Mouse (Mus musculus) midbrain, embryonic 12.5 days (tissue): ENCODE results near the gene Fbxl5. TPM values are rescaled to one million over a fixed set of nuclear protein-coding genes. Genes with fewer than 3 reads are reported as not detected.

ENCODE experiments used
- ATAC-seq: fragments of 200-750 bp; cut with Nextera tagmentation; 2 replicates; pipeline ENCODE4 v1.8.0; 2017; ENCODE audit warnings: low read depth, moderate TSS enrichment, moderate library complexity; ENCODE audit not compliant: low FRiP score
- H3K27ac ChIP-seq: fragments of 300-500 bp; sonication (generic); replicated peaks from 2 replicates; pipeline ENCODE4 v1.5.1; 2016; ENCODE audit warnings: mild to moderate bottlenecking
- H3K27me3 ChIP-seq: fragments of 300-500 bp; sonication (generic); 2 replicates; pipeline ENCODE4 v1.6.1; 2016; ENCODE audit warnings: mild to moderate bottlenecking
- H3K36me3 ChIP-seq: fragments of 300-500 bp; sonication (generic); 2 replicates; pipeline ENCODE4 v1.6.1; 2016
- H3K4me1 ChIP-seq: fragments of 300-500 bp; sonication (generic); 2 replicates; pipeline ENCODE4 v1.6.1; 2016
- H3K4me2 ChIP-seq: fragments of 300-500 bp; sonication (generic); replicated peaks from 2 replicates; pipeline ENCODE4 v1.6.1; 2016; ENCODE audit warnings: mild to moderate bottlenecking, moderate library complexity
- H3K4me3 ChIP-seq: fragments of 300-500 bp; sonication (generic); 2 replicates; pipeline ENCODE4 v1.5.1; 2016; ENCODE audit warnings: mild to moderate bottlenecking
- H3K9ac ChIP-seq: fragments of 300-500 bp; sonication (generic); replicated peaks from 2 replicates; pipeline ENCODE4 v1.6.1; 2016; ENCODE audit warnings: mild to moderate bottlenecking, moderate library complexity
- H3K9me3 ChIP-seq: fragments of 300-500 bp; sonication (generic); 2 replicates; pipeline ENCODE4 v1.6.1; 2016; ENCODE audit warnings: mild to moderate bottlenecking
- WGBS: fragments of 180-500 bp; shearing (Covaris S2); methylation state at CpG from one replicate; pipeline ENCODE4 v1.1.7; 2016; 5-methylcytosine and 5-hydroxymethylcytosine counted together
- polyA plus RNA-seq: library from polyadenylated mRNA; unstranded; fragments of >200 nt; fragmentation: Nextera tagmentation; extraction: Ambion mirVana; gene quantifications from 2 replicates; pipeline ENCODE4 v1.2.1, GENCODE M21; 2016

Gene Fbxl5
- polyA plus RNA-seq, 1 experiment from 2014 or later = 61.8 TPM

- ATAC-seq = no peak
- Histone ChIP-seq H3K9me3 (no peaks in the 10 kb centered on the region), H3K4me2 (no peak overlapping the region), H3K9ac (no peak overlapping the region), H3K36me3 (no peaks in the 10 kb centered on the region), H3K4me1 (no peaks in the 10 kb centered on the region), H3K4me3 (no peak overlapping the region), H3K27me3 (no peaks in the 10 kb centered on the region; the same call in 1 of the 2 replicates), H3K27ac (no peak overlapping the region)
- WGBS = 93% methylated on average over 4 of the region's 4 CpGs
These were observed 19.6 kb downstream of the Fbxl5 start for GRCm38 (mm10) chr5:43801798-43802197.

- Histone ChIP-seq H3K27ac (no peak overlapping the region), H3K4me1 (no peaks in the 10 kb centered on the region), H3K4me2 (no peak overlapping the region), H3K27me3 (no peaks in the 10 kb centered on the region), H3K36me3 (no peaks in the 10 kb centered on the region), H3K4me3 (no peak overlapping the region), H3K9me3 (no peaks in the 10 kb centered on the region), H3K9ac (no peak overlapping the region)
- no peak for ATAC-seq
These were observed 20.2 kb downstream of the Fbxl5 start for GRCm38 (mm10) chr5:43801253-43801652.

GRCm38 (mm10) chr5:43800700-43801099, 20.7 kb downstream of the Fbxl5 start:
- H3K36me3 ChIP-seq = no peaks in the 10 kb centered on the region
- H3K4me1 ChIP-seq = no peaks in the 10 kb centered on the region
- no peak overlapping the region for H3K27ac ChIP-seq
- H3K9me3 ChIP-seq = no peaks in the 10 kb centered on the region
- no peak overlapping the region for H3K9ac ChIP-seq
- 50% methylated on average over 1 of the region's 1 CpGs for WGBS
- no peak for ATAC-seq
- H3K4me2 ChIP-seq = no peak overlapping the region
- H3K4me3 ChIP-seq = no peak overlapping the region
- no peaks in the 10 kb centered on the region for H3K27me3 ChIP-seq

- no peaks in the 10 kb centered on the region for H3K36me3 ChIP-seq
- no peak overlapping the region for H3K4me2 ChIP-seq
- H3K9ac ChIP-seq = no peak overlapping the region
- H3K27ac ChIP-seq = no peak overlapping the region
- no peaks in the 10 kb centered on the region for H3K4me1 ChIP-seq
- H3K9me3 ChIP-seq = no peaks in the 10 kb centered on the region
- 84% methylated on average over 5 of the region's 5 CpGs for WGBS
- no peak overlapping the region for H3K4me3 ChIP-seq
- ATAC-seq = no peak
- no peaks in the 10 kb centered on the region for H3K27me3 ChIP-seq
These were observed 21.9 kb downstream of the Fbxl5 start for GRCm38 (mm10) chr5:43799530-43799929.

GRCm38 (mm10) chr5:43792354-43792753, 29.1 kb downstream of the Fbxl5 start:
- Histone ChIP-seq H3K27me3 (no peaks in the 10 kb centered on the region), H3K4me2 (no peak overlapping the region), H3K9ac (no peak overlapping the region), H3K4me1 (no peaks in the 10 kb centered on the region), H3K4me3 (no peak overlapping the region), H3K9me3 (no peaks in the 10 kb centered on the region), H3K36me3 (no peaks in the 10 kb centered on the region), H3K27ac (no peak overlapping the region)
- 89% methylated on average over 4 of the region's 5 CpGs for WGBS
- ATAC-seq = no peak

- H3K4me1 ChIP-seq = no peaks in the 10 kb centered on the region
- 79% methylated on average over 9 of the region's 9 CpGs for WGBS
- H3K27ac ChIP-seq = no peak overlapping the region
- no peak overlapping the region for H3K4me2 ChIP-seq
- H3K36me3 ChIP-seq = no peaks in the 10 kb centered on the region
- no peak for ATAC-seq
- no peak overlapping the region for H3K4me3 ChIP-seq
- no peaks in the 10 kb centered on the region for H3K9me3 ChIP-seq
- H3K9ac ChIP-seq = no peak overlapping the region
- no peaks in the 10 kb centered on the region for H3K27me3 ChIP-seq
These were observed 33.3 kb downstream of the Fbxl5 start for GRCm38 (mm10) chr5:43787976-43788752.

GRCm38 (mm10) chr5:43786607-43787006, 34.8 kb downstream of the Fbxl5 start:
- no peak overlapping the region for H3K4me3 ChIP-seq
- no peak for ATAC-seq

GRCm38 (mm10) chr5:43783996-43784395, 37.4 kb downstream of the Fbxl5 start:
- no peaks in the 10 kb centered on the region for H3K27me3 ChIP-seq
- H3K4me1 ChIP-seq = peaks cover 11% of the 10 kb centered on the region
- 86% methylated on average over 2 of the region's 2 CpGs for WGBS
- no peaks in the 10 kb centered on the region for H3K36me3 ChIP-seq
- no peak overlapping the region for H3K9ac ChIP-seq
- no peaks in the 10 kb centered on the region for H3K9me3 ChIP-seq
- no peak for ATAC-seq
- H3K27ac ChIP-seq = no peak overlapping the region
- H3K4me3 ChIP-seq = no peak overlapping the region
- H3K4me2 ChIP-seq = no peak overlapping the region

More at GRCm38 (mm10) chr5:43786607-43787006, 34.8 kb downstream of the Fbxl5 start:
- Histone ChIP-seq H3K4me2 (no peak overlapping the region), H3K4me1 (peaks cover 6% of the 10 kb centered on the region; the same call in 1 of the 2 replicates), H3K27ac (no peak overlapping the region), H3K36me3 (no peaks in the 10 kb centered on the region), H3K27me3 (no peaks in the 10 kb centered on the region), H3K9ac (no peak overlapping the region), H3K9me3 (no peaks in the 10 kb centered on the region)
- WGBS = 90% methylated on average over 4 of the region's 4 CpGs

GRCm38 (mm10) chr5:43781977-43782930, 39.2 kb downstream of the Fbxl5 start:
- Histone ChIP-seq H3K4me3 (peak overlapping the region; percentile 95), H3K4me2 (peak overlapping the region; percentile 66), H3K9ac (peak overlapping the region; percentile 92), H3K27me3 (no peaks in the 10 kb centered on the region), H3K4me1 (peaks cover 11% of the 10 kb centered on the region), H3K9me3 (no peaks in the 10 kb centered on the region), H3K27ac (peak overlapping the region; percentile 95), H3K36me3 (no peaks in the 10 kb centered on the region)
- ATAC-seq = peak; percentile 94
- 6% methylated on average over 47 of the region's 82 CpGs for WGBS

GRCm38 (mm10) chr5:43781423-43781976, 39.9 kb downstream of the Fbxl5 start:
- Histone ChIP-seq H3K27me3 (no peaks in the 10 kb centered on the region), H3K4me1 (peaks cover 11% of the 10 kb centered on the region), H3K36me3 (no peaks in the 10 kb centered on the region), H3K4me2 (peak overlapping the region; percentile 62), H3K9me3 (no peaks in the 10 kb centered on the region), H3K4me3 (peak overlapping the region; percentile 95), H3K27ac (peak overlapping the region; percentile 95), H3K9ac (peak overlapping the region; percentile 92)
- WGBS = under 1% methylated on average over 36 of the region's 61 CpGs
- peak; percentile 68 for ATAC-seq

- H3K9ac ChIP-seq = no peak overlapping the region
- no peak for ATAC-seq
These were observed 42.9 kb downstream of the Fbxl5 start for GRCm38 (mm10) chr5:43778583-43778982.

GRCm38 (mm10) chr5:43776993-43777392, 44.4 kb downstream of the Fbxl5 start:
- Histone ChIP-seq H3K9ac (no peak overlapping the region), H3K4me1 (peaks cover 5% of the 10 kb centered on the region), H3K4me2 (no peak overlapping the region), H3K36me3 (no peaks in the 10 kb centered on the region), H3K27me3 (no peaks in the 10 kb centered on the region), H3K27ac (no peak overlapping the region), H3K4me3 (no peak overlapping the region), H3K9me3 (no peaks in the 10 kb centered on the region)
- no peak for ATAC-seq
- WGBS = 72% methylated on average over 1 of the region's 1 CpGs

More at GRCm38 (mm10) chr5:43778583-43778982, 42.9 kb downstream of the Fbxl5 start:
- 88% methylated on average over 3 of the region's 3 CpGs for WGBS
- Histone ChIP-seq H3K36me3 (no peaks in the 10 kb centered on the region), H3K4me3 (no peak overlapping the region), H3K4me2 (no peak overlapping the region), H3K27ac (no peak overlapping the region), H3K27me3 (no peaks in the 10 kb centered on the region), H3K4me1 (peaks cover 11% of the 10 kb centered on the region), H3K9me3 (no peaks in the 10 kb centered on the region)
